Comparison of ENCODE assay signal across 16 mouse cellular contexts in the genomic region with DNA sequence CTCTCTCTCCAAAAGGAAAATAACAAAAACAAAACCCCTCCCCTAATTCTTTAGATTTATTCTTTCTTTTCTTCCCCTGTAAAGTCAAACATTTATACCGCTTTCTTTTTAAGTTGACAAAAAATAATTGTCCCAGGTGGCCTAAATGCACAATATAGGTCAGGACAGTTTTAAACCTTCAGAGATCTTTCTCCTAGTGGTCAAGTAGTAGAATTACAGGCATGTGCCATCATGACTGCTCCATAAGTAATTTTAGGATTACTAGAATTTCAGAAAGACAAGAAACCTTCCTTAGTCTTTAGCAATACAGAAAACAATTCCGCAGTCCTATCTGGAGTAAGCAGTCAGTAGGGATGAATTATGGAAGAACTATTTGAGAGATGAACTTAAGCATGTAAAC. TPM values are rescaled to one million over a fixed set of nuclear protein-coding genes. Genes with fewer than 3 reads are reported as not detected.
DNase-seq lines count a peak whose midpoint lies in the region; ATAC-seq and TF ChIP-seq lines count a peak whose summit lies in the region.
"Had no signal": no experiment of that assay in that cellular context is flagged by ENCODE, and none has a peak within 500 bp of the region (broad histone marks: within the 10 kb centered on the region; RNA-seq: fewer than 3 reads in every experiment).

No protein-coding gene starts in this region.

- WGBS in liver, embryonic 14.5 days (ENCODE audit: insufficient replicate concordance): 73% methylated on average over 2 of the region's 2 CpGs
- WGBS in liver, embryonic 11.5 days: 85% methylated on average over 2 of the region's 2 CpGs

- no peak overlapping the region for H3K27ac ChIP-seq in liver, embryonic 14.5 days
- H3K27ac ChIP-seq in liver, embryonic 11.5 days (ENCODE audit: low read depth, low read length): no peak overlapping the region
- H3K27ac ChIP-seq: embryonic facial prominence, embryonic 15.5 days; limb, embryonic 13.5 days; midbrain, embryonic 15.5 days; neural tube, embryonic 15.5 days had no signal

- H3K9ac ChIP-seq in liver, embryonic 14.5 days (replicated peaks): no peak overlapping the region
- no peak overlapping the region for H3K9ac ChIP-seq in liver, embryonic 11.5 days (ENCODE audit: low read depth, low read length)
- H3K9ac ChIP-seq: embryonic facial prominence, embryonic 15.5 days; limb, embryonic 13.5 days; midbrain, embryonic 15.5 days; neural tube, embryonic 15.5 days had no signal

- DNase-seq in liver, embryonic 14.5 days (ENCODE audit: low read depth in 3 of 3, low spot score in 3 of 3): no peak
- no peak for DNase-seq in liver, embryonic 11.5 days (ENCODE audit: low spot score)
- DNase-seq in CD4-positive, CD25-positive, alpha-beta regulatory T cell, adult 2 months (ENCODE audit: low read depth, low spot score): peak; percentile 31
- DNase-seq in R1 (ENCODE audit: low read depth, low spot score): peak; percentile 18
- DNase-seq in naive thymus-derived CD4-positive, alpha-beta T cell, adult 2 months (ENCODE audit: low read depth): peak; percentile 52
- DNase-seq in frontal cortex, adult 2 months (ENCODE audit: extremely low spot score in 1 of 2, low spot score in 1 of 2): no peak
- DNase-seq in urinary bladder, postnatal 25 days (ENCODE audit: low spot score): no peak
- DNase-seq: heart, postnatal 36 days; kidney, postnatal 25 days; right cerebral cortex, postnatal 14 days; thymus, postnatal 36 days had no signal

- no peaks in the 10 kb centered on the region for H3K27me3 ChIP-seq in liver, embryonic 14.5 days (ENCODE audit: control insufficient read depth, insufficient read depth, low read length)
- no peaks in the 10 kb centered on the region for H3K27me3 ChIP-seq in liver, embryonic 11.5 days (replicated peaks; ENCODE audit: control insufficient read depth, insufficient read depth, low read length)
- H3K27me3 ChIP-seq: embryonic facial prominence, embryonic 15.5 days; limb, embryonic 13.5 days; midbrain, embryonic 15.5 days; neural tube, embryonic 15.5 days had no signal

- no peak for ATAC-seq in liver, embryonic 14.5 days (ENCODE audit: insufficient read depth)
- no peak for ATAC-seq in liver, embryonic 11.5 days (replicated peaks; ENCODE audit: low FRiP score)
- ATAC-seq: intestine, embryonic 16.5 days; midbrain, embryonic 15.5 days had no signal

- no peak for TF ChIP-seq EP300 in liver, embryonic 14.5 days (IDR thresholded peaks at IDR 0.05; ENCODE audit: low read depth)

- H3K4me1 ChIP-seq in liver, embryonic 14.5 days (replicated peaks; ENCODE audit: control insufficient read depth in 2 of 2, insufficient read depth in 2 of 2, low read length in 1 of 2): peaks cover 13 to 18% of the 10 kb centered on the region in 2 experiments
- peaks cover 15% of the 10 kb centered on the region for H3K4me1 ChIP-seq in liver, embryonic 11.5 days (replicated peaks; ENCODE audit: control insufficient read depth, insufficient read depth, low read length)

- TF ChIP-seq CTCF in liver, embryonic 14.5 days (IDR thresholded peaks at IDR 0.05; ENCODE audit: low read depth): peak; percentile 33; the same call in 1 of the 2 replicates

- H3K4me3 ChIP-seq in liver, embryonic 14.5 days (ENCODE audit: insufficient read depth in 1 of 2, low read depth in 2 of 2, low read length in 2 of 2): no peak overlapping the region
- no peak overlapping the region for H3K4me3 ChIP-seq in liver, embryonic 11.5 days (ENCODE audit: low read depth, low read length)
- H3K4me3 ChIP-seq: embryonic facial prominence, embryonic 15.5 days; limb, embryonic 13.5 days; midbrain, embryonic 15.5 days; neural tube, embryonic 15.5 days had no signal

- H3K36me3 ChIP-seq in liver, embryonic 14.5 days (replicated peaks; ENCODE audit: control insufficient read depth, insufficient read depth, low read depth): peaks cover 44% of the 10 kb centered on the region
- H3K36me3 ChIP-seq in liver, embryonic 11.5 days (ENCODE audit: control insufficient read depth, insufficient read depth, low read length): peaks cover 20% of the 10 kb centered on the region; the same call in 1 of the 2 replicates

- no peaks in the 10 kb centered on the region for H3K9me3 ChIP-seq in liver, embryonic 14.5 days (ENCODE audit: control insufficient read depth, low read length)
- no peaks in the 10 kb centered on the region for H3K9me3 ChIP-seq in liver, embryonic 11.5 days (ENCODE audit: control insufficient read depth, low read length)
- H3K9me3 ChIP-seq: embryonic facial prominence, embryonic 15.5 days; limb, embryonic 13.5 days; midbrain, embryonic 15.5 days; neural tube, embryonic 15.5 days had no signal

- H3K4me2 ChIP-seq in liver, embryonic 14.5 days (ENCODE audit: low read depth): no peak overlapping the region
- H3K4me2 ChIP-seq in liver, embryonic 11.5 days: no peak overlapping the region
- H3K4me2 ChIP-seq: embryonic facial prominence, embryonic 15.5 days; limb, embryonic 13.5 days; midbrain, embryonic 15.5 days; neural tube, embryonic 15.5 days had no signal

RNA-seq across cellular contexts. Expression of a gene that starts 5.8 kb away (rescaled TPM):
- polyA plus RNA-seq in liver, embryonic 14.5 days (2012; rRNA removed): 38.0 and 43.7 TPM in 2 replicates
- polyA plus RNA-seq in liver, embryonic 14.5 days (2014; fragmentation: Nextera tagmentation; extraction: Ambion mirVana): 79.7 TPM in 2 replicates
- 136 and 139 TPM in 2 replicates for polyA plus RNA-seq in liver, embryonic 11.5 days (2014; fragmentation: Nextera tagmentation; extraction: Ambion mirVana)
- 51.0 and 53.7 TPM in 2 replicates for polyA plus RNA-seq in frontal cortex, adult 2 months (2012; rRNA removed)

Comparison
In these comparisons a context has a peak if more than half of its experiments do, and no peak if none do; other contexts are left out.
1. DNase-seq: peak in CD4-positive, CD25-positive, alpha-beta regulatory T cell, adult 2 months (single experiment), R1 (single experiment) and naive thymus-derived CD4-positive, alpha-beta T cell, adult 2 months (single experiment); none in liver, embryonic 14.5 days (0 of 3), liver, embryonic 11.5 days (single experiment), frontal cortex, adult 2 months (0 of 2) and urinary bladder, postnatal 25 days (single experiment).